Mouse (Mus musculus): Measurements from ENCODE around the gene Kptn.

Gene Kptn

GRCm38 (mm10) chr7:16119569-16120261, at the start of gene Kptn:
Gene Kptn (plus strand): TSS chr7:16119895.
- peak; percentile 94 for DNase-seq

GRCm38 (mm10) chr7:16070846-16071245, 48.8 kb upstream of the Kptn start:
- no peak for DNase-seq

- DNase-seq, result no peak
These were observed 47.8 kb upstream of the Kptn start for GRCm38 (mm10) chr7:16071906-16072305.

GRCm38 (mm10) chr7:16079947-16080346, 39.7 kb upstream of the Kptn start:
- no peak for DNase-seq

GRCm38 (mm10) chr7:16080581-16080980, 39.1 kb upstream of the Kptn start:
- DNase-seq, result no peak

- DNase-seq, result no peak
These were observed 36.3 kb upstream of the Kptn start for GRCm38 (mm10) chr7:16083361-16083760.

GRCm38 (mm10) chr7:16087587-16087986, 32.1 kb upstream of the Kptn start:
- DNase-seq, result no peak

- no peak for DNase-seq
These were observed 25.1 kb upstream of the Kptn start for GRCm38 (mm10) chr7:16094592-16094991.

- DNase-seq, result peak; percentile 99
These were observed 21.4 kb upstream of the Kptn start, which contains the start of gene Napa for GRCm38 (mm10) chr7:16098021-16099017. Gene Napa (plus strand): TSS chr7:16098458.

- DNase-seq, result no peak
These were observed 19.8 kb upstream of the Kptn start for GRCm38 (mm10) chr7:16099901-16100300.

- no peak for DNase-seq
These were observed 18.6 kb upstream of the Kptn start for GRCm38 (mm10) chr7:16101081-16101480.

GRCm38 (mm10) chr7:16101726-16102475, 17.8 kb upstream of the Kptn start:
- no peak for DNase-seq

GRCm38 (mm10) chr7:16102686-16103226, 16.9 kb upstream of the Kptn start:
- DNase-seq, result no peak

- no peak for DNase-seq
These were observed 15.9 kb upstream of the Kptn start for GRCm38 (mm10) chr7:16103760-16104159.

- no peak for DNase-seq
These were observed 14.9 kb upstream of the Kptn start for GRCm38 (mm10) chr7:16104611-16105388.

- no peak for DNase-seq
These were observed 10.7 kb upstream of the Kptn start for GRCm38 (mm10) chr7:16108886-16109542.

- no peak for DNase-seq
These were observed 9.5 kb upstream of the Kptn start for GRCm38 (mm10) chr7:16110158-16110557.

GRCm38 (mm10) chr7:16111284-16112090, 8.2 kb upstream of the Kptn start:
- no peak for DNase-seq

- no peak for DNase-seq
These were observed 3.3 kb upstream of the Kptn start for GRCm38 (mm10) chr7:16116418-16116817.

- no peak for DNase-seq
These were observed 2.6 kb upstream of the Kptn start for GRCm38 (mm10) chr7:16117100-16117499.

GRCm38 (mm10) chr7:16120262-16120600, 536 bp downstream of the Kptn start:
- DNase-seq, result no peak
